Mouse (Mus musculus) frontal cortex, postnatal 14 days (tissue): ENCODE results near the gene Elane.

Experiments used
- DNase-seq, 2 experiments: peaks; one replicate each; pipeline ENCODE4 v3.0.0; 2022; ENCODE audit warnings: low spot score in 2 of 2

Gene Elane

DNA sequence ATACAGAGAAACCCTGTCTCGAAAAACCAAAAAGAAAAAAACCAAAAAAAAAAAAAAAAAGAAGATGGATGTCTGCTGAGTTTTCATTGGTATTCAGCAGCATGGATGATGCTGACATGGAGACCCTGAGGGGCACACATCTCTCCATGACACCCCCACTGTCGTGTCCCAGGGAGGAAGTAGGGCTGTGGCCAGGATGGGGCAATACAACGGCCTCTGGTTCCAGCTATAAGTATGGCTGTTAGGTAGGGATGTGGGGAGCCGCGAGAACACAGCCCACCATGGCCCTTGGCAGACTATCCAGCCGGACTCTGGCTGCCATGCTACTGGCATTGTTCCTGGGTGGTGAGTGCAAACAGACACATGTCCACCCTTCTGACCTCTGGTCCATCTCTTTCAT, at the start of gene Elane:
Gene Elane (plus strand): TSS at position 194 of the 400 bp plus-strand sequence.
- DNase-seq, result no peak

DNA sequence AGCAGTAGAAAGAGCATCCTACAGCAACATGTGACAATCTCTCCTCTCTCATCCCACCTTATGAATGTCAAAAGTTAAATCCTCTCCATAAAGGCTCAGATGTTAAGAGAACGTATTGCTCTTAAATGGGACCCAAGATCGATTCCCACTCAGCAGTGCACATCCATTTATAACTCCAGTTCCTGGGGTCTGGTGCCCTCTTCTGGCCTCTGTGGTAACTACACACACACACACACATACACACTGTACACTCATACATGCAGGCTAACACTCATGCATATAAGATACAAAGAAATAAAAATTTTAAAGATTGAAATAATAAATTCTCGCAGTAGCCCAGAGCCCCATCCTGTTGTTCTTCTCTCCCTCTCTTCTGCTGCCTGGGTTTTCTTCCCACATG, 49.1 kb upstream of the Elane start:
- no peak for DNase-seq

DNA sequence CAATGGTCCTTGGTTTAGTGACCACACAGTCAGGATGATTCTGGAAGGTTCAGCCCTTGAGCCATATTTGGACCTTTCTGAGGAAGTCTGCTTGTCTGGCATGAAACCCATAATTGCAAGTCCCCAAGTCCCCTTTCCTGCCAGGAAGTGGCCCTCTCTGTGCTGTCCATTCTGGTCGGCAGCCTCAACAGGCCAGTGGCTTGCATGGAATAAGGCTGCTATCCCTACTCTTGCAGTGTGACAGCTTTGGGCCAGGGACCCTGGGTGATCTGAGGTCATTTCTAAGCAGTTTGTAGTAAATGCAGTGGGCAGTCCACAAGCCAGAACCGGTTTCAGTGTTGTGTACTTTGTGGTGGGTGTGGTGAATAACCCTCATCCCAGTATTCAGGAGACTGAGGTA, 47.9 kb upstream of the Elane start:
- DNase-seq, result no peak

DNA sequence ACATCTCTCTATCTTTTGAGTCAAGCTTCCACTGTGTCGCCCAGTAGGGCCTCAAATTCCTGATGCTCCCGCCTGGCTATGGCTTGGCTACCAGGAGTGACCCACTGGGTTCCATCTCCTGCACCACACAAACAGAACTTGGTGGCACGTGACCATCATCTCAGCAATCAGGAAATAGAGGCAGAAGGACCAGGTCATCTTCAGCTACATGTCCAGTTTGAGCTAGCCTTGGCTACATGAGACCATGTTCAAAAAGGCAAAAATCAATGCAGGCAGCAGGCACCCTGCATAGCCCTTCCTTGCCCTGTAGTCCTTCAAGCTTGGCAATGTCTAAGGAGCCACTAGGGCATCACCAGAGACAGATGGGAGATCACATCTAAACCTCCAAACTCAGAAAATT, 46.0 kb upstream of the Elane start:
- no peak for DNase-seq

DNA sequence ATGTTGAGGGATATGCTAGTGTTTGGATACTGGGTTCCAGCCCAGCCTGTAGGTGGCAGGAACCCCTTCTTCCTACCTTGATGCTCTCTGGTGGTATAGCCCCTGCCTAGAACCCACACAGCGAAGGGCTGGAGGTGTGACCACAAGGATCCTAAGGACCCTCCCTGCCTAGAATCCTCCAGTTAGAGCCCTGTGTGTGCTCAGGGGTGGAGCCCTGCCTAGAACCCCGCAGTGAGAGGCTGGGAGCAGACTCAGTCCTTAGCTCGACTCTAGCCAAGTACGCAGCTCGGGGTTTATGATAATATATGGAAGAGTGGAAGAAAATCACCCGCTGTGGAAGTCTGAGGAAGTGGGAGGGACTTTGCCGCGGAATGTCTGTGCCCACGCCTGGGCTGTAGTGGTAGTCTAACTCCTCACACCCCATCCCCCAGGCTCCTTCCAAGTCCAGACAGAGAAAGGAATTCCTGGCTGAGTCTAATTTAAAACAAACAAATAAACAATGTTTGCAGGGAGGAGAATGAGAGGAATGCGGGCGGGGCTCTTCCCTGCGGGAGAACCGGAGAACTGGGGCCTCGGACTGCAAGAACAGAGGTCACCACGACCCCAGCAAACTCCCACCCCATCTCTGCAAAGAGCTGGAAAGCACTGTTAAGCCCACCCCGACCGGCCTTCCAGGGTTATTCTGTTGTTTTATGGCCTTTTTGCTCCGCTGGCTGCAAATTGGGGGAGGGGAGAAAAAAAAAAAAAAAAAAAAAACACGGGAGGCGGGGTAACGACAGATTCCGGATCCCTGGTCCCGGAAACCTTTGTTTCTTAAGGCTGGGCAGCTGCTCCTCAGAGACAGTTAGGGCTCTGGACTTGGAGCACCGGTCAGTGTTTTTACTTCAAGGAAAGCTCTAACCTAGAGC, 45.1 kb upstream of the Elane start:
- peak; percentile 58 to 76 for DNase-seq

DNA sequence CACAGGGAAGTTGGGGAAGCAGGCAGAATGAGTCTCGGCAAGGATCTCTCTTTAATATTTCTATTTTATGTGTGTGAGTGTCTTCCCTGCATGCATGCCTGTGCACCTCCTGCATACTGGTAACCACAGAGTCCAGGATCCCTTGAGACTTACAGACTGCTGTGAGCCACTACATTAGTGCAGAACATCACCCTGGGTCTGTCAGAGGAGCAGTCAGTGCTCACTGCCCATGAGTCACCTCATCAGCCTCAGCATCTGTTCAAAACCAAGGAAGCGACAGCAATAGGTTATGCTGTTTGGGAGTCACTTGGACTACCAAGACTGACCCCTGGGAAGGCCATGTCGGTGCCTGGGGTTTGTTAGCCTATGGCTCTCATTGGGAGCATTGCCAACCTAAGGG, 43.7 kb upstream of the Elane start:
- DNase-seq, result no peak

DNA sequence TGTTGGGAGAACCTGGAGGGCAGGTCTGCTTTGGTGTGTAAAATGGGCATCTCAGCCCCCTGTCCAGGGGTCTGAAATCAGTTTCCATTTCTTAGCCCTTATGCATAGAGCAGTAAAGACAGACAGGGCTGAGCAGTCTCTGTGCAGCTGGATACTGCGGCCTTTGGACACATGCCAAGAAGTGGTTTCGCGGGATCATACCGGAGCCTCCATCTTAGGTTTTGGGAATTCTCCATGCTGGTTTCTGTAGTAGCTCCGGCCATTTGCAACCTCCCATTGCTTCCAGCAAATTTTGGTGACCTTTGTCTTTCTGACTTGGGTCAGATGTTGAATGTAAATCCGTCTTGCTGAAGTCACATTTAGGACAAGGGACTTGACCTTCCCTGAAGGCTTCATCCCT, 42.6 kb upstream of the Elane start:
- DNase-seq, result no peak

DNA sequence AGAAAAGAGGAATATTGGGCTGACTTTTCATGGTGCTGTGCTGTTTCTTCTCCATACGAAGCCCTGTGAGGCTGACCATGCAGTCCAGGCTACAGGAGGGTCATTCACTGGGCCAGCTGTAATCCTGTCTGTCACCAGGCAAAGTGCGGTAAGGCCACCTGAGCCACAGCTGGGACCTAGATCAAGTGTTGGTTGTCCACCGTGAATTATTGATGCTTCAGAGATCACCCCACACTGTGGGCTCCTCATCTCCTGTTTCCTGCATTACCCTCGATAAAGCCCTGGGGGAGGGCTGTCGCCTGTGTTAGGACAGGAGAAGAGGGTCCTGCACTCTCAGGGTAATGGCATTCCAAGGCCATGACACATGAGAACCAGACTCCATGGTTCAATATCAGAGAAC, 39.5 kb upstream of the Elane start:
- DNase-seq, result no peak

DNA sequence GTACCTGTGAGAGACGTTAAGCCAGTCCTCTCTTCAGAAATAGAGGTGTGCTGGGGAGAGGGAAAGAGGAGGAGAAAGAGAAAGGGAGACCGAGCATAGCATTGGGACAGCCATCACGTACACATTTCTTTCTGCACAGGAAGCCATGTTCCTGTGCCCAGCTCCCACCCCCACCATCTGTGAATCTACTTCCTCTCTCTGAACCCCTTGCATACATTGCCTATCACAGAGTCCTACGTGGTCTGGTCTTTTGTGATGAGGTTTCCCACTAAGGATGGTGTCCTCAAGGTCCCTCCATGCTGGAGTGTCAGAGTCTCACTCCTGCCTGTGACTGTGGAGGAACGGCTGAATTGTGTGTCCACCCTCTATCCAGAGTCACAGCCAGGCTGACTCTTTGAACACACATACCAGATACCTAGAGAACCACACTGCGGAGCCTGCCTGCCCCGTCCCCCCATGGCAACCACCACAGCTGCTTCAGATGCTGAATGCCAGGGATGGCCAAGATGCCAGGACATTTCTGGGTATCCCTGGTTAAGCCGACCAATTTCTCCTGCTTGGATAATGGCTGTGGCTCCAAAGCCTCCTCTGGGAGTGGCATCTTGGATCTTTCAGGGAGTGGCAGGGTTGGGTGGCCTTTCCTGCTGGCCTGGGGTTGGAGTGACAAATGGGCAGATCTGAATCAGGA, 36.0 kb upstream of the Elane start:
- DNase-seq, result no peak

DNA sequence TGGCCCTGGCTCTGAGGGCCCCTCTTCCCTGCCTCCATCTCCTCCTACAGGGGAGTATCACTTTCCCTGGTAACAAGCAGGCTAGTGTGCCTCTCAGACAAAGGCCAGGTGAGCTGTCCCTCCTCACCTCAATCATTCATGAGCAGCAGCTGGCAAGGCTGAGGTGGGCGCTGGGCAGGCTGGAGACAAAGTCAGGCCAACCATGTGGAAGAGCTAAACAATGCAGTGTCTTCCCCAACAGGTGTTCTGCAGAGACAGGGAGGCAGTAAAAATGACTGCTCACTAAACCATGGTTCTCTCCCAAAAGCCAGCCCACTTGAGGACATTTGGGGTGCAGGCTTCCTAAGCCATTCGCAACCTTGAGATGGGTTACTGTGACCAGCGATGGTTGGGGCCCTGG, 34.4 kb upstream of the Elane start:
- no peak for DNase-seq

DNA sequence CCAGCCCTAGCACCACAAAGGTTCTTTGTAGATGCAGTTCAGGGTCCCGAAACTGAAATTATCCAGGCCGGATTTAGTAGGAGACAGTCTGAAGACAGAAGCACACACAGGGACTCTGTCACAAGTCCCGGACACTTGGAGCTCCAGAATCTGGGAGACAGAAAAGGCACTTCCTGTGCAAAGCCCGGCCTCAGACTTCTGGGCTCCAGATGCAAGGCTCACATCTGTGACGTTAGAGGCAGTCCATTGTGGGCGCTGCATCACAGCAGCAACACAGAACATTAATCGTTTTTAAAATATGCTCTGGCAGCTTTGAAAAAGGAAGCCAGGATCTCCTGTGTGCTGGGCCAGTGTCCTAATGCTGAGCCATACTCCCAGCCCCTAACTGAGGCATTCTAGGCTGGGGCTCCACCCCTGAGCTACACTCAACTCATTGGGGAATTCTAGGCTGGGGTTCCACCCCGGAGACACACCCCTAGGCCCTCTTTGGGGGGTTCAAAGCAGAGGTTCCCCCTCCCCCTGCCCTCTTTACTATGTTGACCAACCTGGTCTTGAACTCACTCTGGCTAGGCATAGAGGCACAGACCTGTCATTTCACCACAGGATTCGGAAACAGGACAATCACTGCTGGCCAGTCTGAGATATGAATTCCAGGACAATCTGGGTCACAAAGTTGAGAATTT, 33.8 kb upstream of the Elane start:
- DNase-seq, result no peak

DNA sequence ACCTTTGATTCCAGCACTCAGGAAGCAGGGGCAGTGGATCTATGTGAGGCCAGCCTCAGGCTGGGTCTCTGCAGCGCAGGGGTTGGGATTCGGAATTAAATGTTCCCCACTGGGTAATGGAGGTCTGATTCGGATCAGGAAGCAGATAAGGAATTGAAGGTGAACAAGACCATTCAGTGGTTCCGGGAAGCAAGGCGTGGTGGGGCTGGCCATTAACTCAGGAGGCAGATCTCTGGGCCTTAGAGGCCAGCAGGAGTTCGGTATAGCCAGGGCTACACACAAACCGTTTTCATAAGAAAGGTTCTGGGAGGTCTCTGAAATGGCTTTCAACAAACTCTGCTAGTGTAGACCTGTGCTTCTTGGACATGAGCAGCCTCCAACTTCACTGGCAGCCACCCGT, 33.2 kb upstream of the Elane start:
- no peak for DNase-seq

DNA sequence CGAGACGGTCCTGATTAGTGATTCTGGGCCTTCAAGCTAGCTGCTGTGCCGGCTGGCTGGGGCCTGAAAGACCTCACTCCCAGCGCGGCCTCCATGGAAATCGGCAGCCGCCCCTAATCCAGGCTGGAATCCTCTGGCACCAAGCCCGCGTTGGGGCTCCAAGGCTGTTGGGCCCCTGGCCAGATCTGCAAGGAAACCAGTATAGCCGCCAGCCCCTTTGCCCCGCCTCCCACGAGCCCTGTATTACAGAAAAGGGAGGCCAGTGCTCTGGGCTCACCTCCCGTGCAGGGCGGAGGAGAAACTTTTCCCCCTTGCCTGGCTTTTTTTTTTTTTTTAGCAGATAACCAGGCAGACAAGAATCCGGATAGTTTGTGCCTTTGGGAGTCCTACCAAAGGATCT, 32.7 kb upstream of the Elane start:
- peak; percentile 79 to 85 for DNase-seq

DNA sequence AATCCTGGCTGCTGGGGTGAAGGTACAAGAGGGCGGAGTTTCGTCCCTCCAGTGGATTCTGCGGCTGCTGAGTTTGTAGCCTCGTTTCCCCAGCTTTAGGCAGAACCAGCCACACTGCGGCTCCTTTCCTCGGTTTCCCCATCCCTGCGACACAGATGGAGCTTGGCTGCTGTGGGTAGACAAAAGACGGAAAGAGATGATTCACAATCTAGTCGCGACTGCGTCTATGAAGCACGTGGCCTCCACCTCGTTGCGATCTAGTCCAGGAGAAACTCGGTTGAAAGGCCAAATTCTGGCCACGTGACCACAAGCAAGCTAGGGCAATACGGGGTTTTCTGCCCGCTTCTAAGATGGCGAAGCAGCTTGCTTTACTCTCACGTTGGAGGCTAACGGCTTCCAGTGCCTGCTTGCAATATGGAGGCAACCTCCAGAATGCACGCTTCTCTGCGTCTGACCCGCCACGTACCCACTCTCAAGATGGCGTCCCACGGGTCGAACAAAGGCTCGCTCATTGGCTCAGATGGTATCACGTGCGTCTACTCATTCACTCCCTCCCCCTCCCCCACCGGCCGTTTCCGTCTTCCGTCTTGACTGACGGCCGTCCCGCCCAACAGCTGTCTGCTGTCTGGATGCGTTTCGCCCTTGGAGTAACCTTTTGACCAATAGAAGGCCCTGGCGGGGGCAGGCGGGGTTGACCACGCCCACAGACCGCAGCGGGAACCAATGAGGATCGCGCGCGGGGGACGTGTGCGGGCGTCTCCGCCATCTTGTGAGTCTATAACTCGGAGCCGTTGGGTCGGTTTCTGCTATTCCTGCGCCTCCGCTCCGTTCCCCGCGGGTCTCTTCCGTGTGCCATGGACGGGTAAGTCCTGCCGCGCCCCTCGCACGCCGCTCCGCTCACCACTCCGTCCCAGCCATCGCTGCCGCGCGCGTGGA, 31.9 kb upstream of the Elane start, which contains the start of gene Ptbp1:
Gene Ptbp1 (plus strand): TSS at position 568 of the 936 bp plus-strand sequence.
- peak; percentile 99 to 100 for DNase-seq

DNA sequence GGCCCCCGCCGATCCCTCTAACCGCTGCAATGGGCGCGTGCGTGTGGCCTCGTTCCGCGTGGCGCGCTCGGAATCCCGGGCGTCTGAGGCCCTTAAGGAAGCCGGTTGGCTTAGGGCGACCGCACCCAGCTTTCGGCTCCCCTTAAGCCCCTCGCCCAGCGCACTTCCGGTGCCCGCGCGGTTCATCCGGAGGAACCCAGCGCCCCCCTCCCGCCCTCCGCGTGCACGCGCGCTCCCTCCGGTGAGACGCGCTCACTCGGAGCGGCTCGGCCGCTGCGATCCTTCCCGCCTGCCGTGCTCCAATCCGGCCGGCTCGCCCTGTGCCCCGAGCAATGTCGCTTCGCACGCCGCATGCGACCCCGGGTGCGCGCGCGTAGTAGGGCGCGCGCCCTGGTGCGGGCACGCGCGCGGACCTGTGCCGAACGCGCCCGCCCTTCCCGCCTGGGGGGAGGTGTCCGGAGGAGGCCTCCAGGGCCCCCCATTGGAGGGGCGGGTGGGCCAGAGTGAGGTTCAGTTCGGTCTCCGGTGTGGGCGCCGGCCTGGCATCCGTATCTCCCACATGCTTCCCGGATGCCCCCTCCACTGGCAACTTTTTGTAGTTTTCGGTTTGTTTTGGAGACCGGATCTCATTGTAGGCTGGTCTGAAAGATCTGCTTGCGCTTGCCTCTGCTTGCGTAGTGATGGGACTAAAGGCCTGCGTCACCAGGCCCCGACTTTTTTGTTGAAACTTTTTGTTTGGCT, 31.1 kb upstream of the Elane start:
- no peak for DNase-seq

DNA sequence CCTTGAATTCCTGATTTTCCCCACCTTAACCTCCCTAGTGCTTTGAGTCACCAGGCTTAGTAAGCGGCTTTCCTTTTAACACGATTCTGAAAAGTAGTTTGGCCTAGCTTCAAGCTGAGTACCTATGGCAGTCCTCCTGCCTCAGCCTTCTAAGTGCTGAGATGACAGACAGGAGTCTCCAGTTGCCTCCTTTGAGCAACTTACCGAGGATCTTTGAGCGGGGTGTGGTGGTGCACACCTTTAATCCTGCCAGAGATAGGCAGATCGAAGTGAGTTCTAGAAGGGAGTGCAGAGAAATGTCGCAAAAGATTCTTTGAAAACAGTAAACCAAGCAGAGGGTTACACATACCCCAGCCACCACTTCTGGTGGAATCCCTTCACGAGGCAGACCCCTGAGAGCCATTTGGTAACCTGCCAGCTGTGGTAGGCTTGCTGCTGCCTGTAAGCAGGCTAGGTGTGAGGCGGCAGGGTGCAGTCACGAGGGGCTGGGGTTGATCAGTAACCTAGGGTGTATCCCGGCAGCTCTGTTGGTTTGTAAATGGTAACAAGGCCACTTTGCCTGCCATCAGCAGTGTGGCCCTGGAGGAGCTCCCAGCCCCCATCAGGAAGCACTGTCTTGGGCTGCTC, 30.4 kb upstream of the Elane start:
- DNase-seq, result no peak

DNA sequence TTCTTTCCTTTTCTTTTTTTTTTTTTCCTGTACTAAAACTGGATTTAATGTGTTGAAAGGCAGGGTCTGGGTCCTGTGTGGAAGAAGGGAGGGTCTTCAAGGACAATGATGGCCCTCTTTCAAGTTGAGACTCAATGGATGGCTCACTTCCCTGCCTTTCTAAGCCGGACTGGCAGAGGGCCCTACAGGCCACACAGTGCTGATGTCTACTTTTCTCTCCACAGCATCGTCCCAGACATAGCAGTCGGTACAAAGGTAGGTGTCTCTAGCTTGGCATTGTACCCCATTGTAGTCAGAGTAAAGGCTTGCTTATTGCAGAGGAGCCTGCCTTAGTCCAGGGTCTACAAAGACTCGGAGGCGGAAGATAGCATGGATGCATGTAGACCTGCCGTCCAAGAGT, 29.8 kb upstream of the Elane start:
- no peak for DNase-seq

DNA sequence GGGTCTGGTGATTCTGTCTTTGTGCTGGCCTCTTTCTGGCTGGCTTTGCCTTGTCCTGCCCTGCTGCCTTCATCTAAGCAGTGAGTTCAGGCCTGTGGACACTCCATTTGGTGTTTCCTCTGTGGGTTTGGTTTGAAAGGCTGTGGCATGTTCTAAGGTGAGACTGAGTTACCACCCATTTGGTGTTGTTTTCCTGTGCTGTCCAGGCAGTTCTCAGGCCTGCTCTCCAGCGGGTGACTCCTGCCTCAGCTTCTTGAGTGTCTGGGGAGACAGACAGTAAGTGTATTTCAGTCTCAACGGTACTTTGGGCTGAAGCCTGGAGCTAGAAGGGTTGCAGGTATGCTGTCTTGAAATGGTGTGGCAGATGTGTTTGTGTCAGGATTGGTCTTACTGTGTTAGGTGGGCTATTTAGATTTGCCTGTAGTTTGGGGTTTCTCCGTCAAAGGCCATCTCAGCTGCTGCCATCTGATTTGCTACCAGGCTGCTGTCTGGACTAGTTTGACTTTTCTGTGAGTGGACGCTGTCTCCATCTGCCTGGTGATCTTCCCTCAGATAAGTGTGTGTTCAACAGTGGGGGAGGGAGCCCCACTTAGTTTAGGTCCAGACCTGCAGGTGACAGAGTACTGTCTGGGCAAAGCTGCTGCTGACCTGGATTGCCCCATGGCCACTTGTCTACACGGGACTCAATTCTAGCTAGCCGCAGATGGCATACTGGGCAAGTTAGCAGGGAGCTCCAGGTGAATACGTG, 29.2 kb upstream of the Elane start:
- no peak for DNase-seq

DNA sequence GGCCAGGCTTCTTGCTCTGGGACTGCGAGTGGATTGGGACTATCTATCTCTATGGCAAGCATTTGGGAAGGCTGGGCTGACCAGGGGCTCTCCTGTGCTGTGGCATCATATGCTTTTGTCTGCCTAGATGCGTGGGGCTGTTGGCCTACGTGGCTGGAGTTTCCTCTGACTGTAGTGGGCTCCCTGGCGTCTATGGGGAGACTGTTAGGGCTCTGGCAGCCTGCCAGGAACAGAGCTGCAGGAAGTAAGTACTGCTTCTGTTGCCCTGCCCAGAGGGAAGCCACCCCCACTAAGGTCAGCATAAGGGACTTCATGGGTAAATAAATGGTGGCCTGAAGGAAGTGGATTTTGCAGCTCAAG, 28.6 kb upstream of the Elane start:
- DNase-seq, result peak in 1 of 2 experiments; percentile 53

DNA sequence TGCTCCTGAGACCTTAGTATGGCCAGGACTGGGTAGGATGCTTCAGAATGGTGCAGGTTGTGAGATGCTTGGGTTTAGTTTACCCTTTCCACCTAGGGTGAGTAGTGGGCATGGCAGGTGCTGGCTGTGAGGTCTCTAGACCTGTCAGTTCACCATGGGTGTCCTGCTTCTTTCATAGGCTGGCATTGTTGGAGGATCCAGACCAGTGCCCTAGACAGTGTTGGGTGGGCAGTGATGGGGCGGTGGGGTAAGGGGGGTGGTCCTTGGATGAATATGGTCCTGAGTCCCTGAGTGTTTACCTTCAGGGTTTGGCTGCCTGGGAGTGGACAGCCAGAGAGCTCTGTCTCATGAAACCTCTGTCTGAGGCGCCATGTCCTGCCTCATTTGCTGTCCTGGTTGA, 28.2 kb upstream of the Elane start:
- no peak for DNase-seq
